Mouse (Mus musculus) spleen, adult 2 months (tissue): ENCODE data around the gene Gm4131. TPM values are rescaled to one million over a fixed set of nuclear protein-coding genes. Genes with fewer than 3 reads are reported as not detected.

Experiments
- DNase-seq, 2 experiments: peaks; one replicate each; pipeline versions ENCODE4 v3.0.0 to v3.0.0-alpha.2; 2012 to 2021; ENCODE audit warnings: low spot score in 2 of 2, low read depth in 1 of 2
- H3K27ac ChIP-seq: fragments of 200-500 bp; 2 replicates; pipeline ENCODE4 v1.5.1; 2012; ENCODE audit warnings: low read length, inconsistent platforms; ENCODE audit not compliant: insufficient read depth
- H3K27me3 ChIP-seq: fragments of 200-500 bp; 2 replicates; pipeline ENCODE4 v1.6.1; 2012; ENCODE audit warnings: mild to moderate bottlenecking, moderate library complexity, low read length, inconsistent platforms; ENCODE audit not compliant: control insufficient read depth, insufficient read depth
- H3K36me3 ChIP-seq: fragments of 200-500 bp; 2 replicates; pipeline ENCODE4 v1.6.1; 2012; ENCODE audit warnings: mild to moderate bottlenecking, low read length, inconsistent platforms; ENCODE audit not compliant: control insufficient read depth, insufficient read depth
- H3K4me1 ChIP-seq: fragments of 200-500 bp; 2 replicates; pipeline ENCODE4 v1.6.1; 2011; ENCODE audit warnings: inconsistent platforms; ENCODE audit not compliant: control insufficient read depth, insufficient read depth, insufficient read length
- H3K4me3 ChIP-seq: fragments of 200-500 bp; 2 replicates; pipeline ENCODE4 v1.5.1; 2011; ENCODE audit warnings: mild to moderate bottlenecking, inconsistent platforms; ENCODE audit not compliant: insufficient read depth, insufficient read length; ENCODE audit errors: extremely low read depth
- CTCF ChIP-seq: fragments of 200-500 bp; IDR thresholded peaks from 2 replicates; pipeline ENCODE4 v1.5.1; 2011; ENCODE audit warnings: mild to moderate bottlenecking, inconsistent platforms; ENCODE audit not compliant: insufficient read depth, insufficient read length, insufficient replicate concordance; ENCODE audit errors: extremely low read depth
- POLR2A ChIP-seq: fragments of 200-500 bp; IDR thresholded peaks from 2 replicates; pipeline ENCODE4 v1.6.1; 2011; ENCODE audit warnings: low read depth, low read length, inconsistent platforms
- WGBS: fragments of 180-500 bp; shearing (Covaris S2); methylation state at CpG from one replicate; pipeline ENCODE4 v1.1.7; 2018; 5-methylcytosine and 5-hydroxymethylcytosine counted together
- polyA plus RNA-seq: library from polyadenylated mRNA; depleted of rRNA; stranded (reverse); fragments of >200 nt; gene quantifications from 2 replicates; pipeline ENCODE4 v1.2.3, GENCODE M21; 2012

Gm4131 gene
- polyA plus RNA-seq, 1 experiment: not detected

DNA sequence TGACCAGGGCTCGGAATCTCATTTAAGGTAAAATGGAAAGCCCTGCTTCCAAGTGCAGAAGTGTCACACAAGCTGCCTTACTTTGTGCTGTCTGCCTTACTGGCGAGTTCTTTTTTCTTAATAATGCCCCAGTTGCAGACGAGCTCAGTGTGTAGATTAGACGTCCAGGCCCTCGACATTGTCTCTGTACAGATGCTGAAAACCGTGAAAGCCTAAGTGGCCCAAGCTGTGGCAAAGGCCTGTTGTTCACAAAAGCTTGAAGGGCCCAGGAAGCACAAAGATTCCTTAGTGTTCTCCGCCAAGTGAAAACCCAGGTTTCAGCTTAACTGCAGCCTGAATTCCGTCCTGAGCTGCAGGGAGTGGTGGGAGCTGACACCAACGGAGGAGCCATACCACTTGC lies 15.0 kb upstream of the Gm4131 start:
- H3K27ac ChIP-seq: no peak overlapping the region
- H3K36me3 ChIP-seq: no peaks in the 10 kb centered on the region
- no peaks in the 10 kb centered on the region for H3K4me1 ChIP-seq
- no peak for DNase-seq
- no peaks in the 10 kb centered on the region for H3K27me3 ChIP-seq
- TF ChIP-seq POLR2A: no peak
- TF ChIP-seq CTCF: no peak
- 91% methylated on average over 9 of the region's 9 CpGs for WGBS
- no peak overlapping the region for H3K4me3 ChIP-seq

DNA sequence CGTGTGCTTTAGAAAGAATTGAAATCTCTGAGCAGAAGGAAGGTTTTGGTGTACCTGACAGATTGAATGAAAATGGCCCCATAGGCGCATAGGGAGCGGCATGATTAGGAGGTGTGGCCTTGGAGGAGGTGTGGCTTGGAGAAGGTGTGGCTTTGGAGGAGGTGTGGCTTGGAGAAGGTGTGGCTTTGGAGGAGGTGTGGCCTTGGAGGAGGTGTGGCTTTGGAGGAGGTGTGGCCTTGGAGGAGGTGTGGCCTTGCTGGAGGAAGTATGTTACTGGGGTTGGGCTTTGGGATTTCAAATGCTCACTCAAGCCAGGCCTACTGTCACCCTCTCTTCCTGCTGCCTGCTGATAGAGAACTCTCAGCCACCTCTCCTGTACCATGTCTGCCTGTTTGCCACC lies 14.2 kb upstream of the Gm4131 start:
- no peak overlapping the region for H3K4me3 ChIP-seq
- WGBS: 98% methylated on average over 3 of the region's 3 CpGs
- H3K4me1 ChIP-seq: no peaks in the 10 kb centered on the region
- TF ChIP-seq POLR2A: no peak
- TF ChIP-seq CTCF: no peak
- no peaks in the 10 kb centered on the region for H3K27me3 ChIP-seq
- no peaks in the 10 kb centered on the region for H3K36me3 ChIP-seq
- no peak for DNase-seq
- no peak overlapping the region for H3K27ac ChIP-seq

DNA sequence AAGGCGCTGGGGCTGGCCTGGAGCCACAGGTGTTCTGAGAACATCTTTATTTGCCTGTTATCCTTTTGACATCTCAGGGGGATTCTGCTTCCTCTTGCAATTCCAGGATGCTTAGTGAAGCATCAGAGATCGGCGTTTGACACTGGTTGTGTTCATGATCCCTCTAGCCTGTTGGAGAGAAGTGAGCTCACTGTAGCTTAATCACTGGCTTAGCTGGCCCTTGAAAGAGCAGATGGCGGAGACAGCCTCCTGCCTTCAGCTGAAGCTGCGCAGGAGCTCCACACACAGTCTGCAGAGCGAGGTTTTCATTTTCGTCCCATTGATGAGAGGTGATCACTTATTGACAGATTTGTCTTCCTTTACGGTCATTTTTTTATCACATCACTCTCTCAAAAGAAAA lies 9.1 kb upstream of the Gm4131 start:
- H3K4me3 ChIP-seq: no peak overlapping the region
- TF ChIP-seq CTCF: no peak
- no peak for TF ChIP-seq POLR2A
- 89% methylated on average over 8 of the region's 8 CpGs for WGBS
- no peaks in the 10 kb centered on the region for H3K27me3 ChIP-seq
- H3K4me1 ChIP-seq: no peaks in the 10 kb centered on the region
- H3K36me3 ChIP-seq: no peaks in the 10 kb centered on the region
- no peak overlapping the region for H3K27ac ChIP-seq
- DNase-seq: no peak

DNA sequence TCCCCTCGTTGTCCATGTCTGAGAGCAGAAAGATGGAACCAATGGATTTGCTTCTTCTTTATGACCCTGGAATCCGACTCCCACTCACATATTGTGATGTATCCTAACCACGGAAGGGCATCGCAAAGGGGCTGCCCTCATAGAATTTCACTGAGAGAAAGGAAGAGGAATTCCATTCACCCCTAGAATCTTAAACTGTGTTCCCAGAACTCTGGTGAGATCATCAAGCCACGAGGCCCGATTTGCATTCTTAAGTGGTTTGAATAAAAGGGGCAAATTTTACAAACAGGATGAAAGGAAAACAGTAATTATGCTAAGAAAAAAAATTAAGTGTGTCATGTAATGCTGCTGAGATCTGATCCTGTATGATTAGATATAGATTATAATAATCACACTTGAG lies 8.2 kb upstream of the Gm4131 start:
- DNase-seq: no peak
- WGBS: 79% methylated on average over 6 of the region's 6 CpGs
- Histone ChIP-seq H3K36me3 (no peaks in the 10 kb centered on the region), H3K27me3 (no peaks in the 10 kb centered on the region), H3K27ac (no peak overlapping the region), H3K4me1 (no peaks in the 10 kb centered on the region), H3K4me3 (no peak overlapping the region)
- TF ChIP-seq CTCF (no peak), POLR2A (no peak)

DNA sequence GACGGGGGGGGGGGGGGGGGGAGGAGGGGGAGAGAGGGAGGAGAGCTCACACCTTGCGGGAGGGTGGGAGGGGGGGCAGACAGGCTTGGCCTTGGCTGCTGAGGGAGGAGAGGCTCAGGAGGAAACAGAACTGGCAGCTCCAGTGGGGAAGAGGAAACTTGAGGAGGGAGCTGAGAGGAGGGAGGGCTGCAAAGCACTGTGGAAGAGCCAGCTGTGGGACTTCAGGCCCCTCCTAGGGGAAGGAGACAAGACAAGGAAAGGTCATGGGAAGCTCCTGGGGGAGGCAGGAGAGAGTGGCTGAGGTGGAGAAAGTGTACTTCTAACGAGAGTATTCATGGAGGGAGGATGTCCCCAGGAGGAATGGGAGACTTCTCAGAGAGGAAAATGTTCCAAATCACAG lies 6.7 kb upstream of the Gm4131 start:
- no peak for DNase-seq
- WGBS: 10% methylated on average over 1 of the region's 3 CpGs
- Histone ChIP-seq H3K4me3 (no peak overlapping the region), H3K4me1 (no peaks in the 10 kb centered on the region), H3K27me3 (no peaks in the 10 kb centered on the region), H3K27ac (no peak overlapping the region), H3K36me3 (no peaks in the 10 kb centered on the region)
- TF ChIP-seq CTCF: no peak
- TF ChIP-seq POLR2A: no peak

DNA sequence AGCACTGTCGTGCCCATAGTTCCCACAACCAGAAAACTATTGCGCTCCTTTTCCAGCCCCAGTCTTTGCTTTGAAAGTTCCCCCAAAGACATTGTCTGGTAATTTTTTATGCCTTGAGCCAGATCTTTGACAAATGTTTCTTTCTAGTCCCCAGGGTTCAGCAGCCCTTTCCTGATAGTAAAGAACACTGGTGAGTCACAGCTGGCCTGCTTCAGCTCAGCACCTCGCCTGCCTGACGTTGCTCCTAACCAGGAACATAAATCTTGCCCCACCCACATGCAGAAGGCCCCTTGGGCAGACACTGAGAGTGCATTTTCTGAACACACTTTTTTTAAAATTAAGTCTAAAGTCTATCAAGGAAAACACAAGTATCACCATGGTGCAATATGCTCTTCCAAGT lies 3.6 kb upstream of the Gm4131 start:
- WGBS: 50% methylated on average over 4 of the region's 4 CpGs
- Histone ChIP-seq H3K27me3 (no peaks in the 10 kb centered on the region), H3K27ac (no peak overlapping the region), H3K36me3 (no peaks in the 10 kb centered on the region), H3K4me1 (no peaks in the 10 kb centered on the region), H3K4me3 (no peak overlapping the region)
- no peak for DNase-seq
- TF ChIP-seq CTCF (no peak), POLR2A (no peak)

DNA sequence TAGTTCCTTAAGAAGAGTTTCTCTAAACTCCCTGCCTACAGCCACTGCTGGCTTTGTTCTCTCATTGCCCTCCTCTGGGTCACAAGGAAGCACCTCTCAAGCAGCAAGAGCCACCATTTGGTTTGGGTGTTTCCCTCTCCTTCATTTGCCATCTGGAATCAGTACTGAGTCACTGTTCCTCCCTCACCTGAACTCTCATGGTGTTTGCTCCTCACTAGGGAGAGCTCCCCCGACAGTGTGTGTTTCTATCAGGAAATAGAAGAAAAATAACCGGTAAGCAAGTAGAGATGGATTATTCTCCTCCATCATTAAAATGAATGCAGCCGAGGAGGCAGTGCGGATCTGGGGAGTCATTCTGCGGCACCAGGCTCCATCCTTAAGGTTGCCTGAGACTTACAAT lies 2.7 kb upstream of the Gm4131 start:
- Histone ChIP-seq H3K27me3 (no peaks in the 10 kb centered on the region), H3K36me3 (no peaks in the 10 kb centered on the region), H3K4me3 (no peak overlapping the region), H3K4me1 (no peaks in the 10 kb centered on the region), H3K27ac (no peak overlapping the region)
- 90% methylated on average over 5 of the region's 5 CpGs for WGBS
- DNase-seq: no peak
- TF ChIP-seq CTCF: no peak
- TF ChIP-seq POLR2A: no peak
